Mouse (Mus musculus): ENCODE measurements around the gene March4. TPM values are rescaled to one million over a fixed set of nuclear protein-coding genes. Genes with fewer than 3 reads are reported as not detected.

Gene March4
- polyA plus RNA-seq, 1 experiment from 2014 or later: 0.37 TPM

- TF ChIP-seq CTCF (IDR thresholded peaks at IDR 0.05): no peak
- POLR2A ChIA-PET: no interaction called here
- DNase-seq (ENCODE audit: low read depth, low spot score) (no peak), ATAC-seq (no peak)
- in situ Hi-C loops (cut with MboI; ENCODE audit: low pct_unique_long_range_greater_than_20kb): no loop called here
- CTCF ChIA-PET: interaction anchor here (1.5 kb wide), 1 partner anchor 13 kb away, joined by 5 read pairs; no protein-coding TSS in a partner anchor
- H3K27me3 ChIP-seq: peaks cover 6% of the 10 kb centered on the region
Measured at GRCm38 (mm10) chr1:72490801-72491200, 45.9 kb downstream of the March4 start.

GRCm38 (mm10) chr1:72490193-72490592 lies 46.5 kb downstream of the March4 start:
- CTCF ChIA-PET: interaction anchor here (1.5 kb wide), 1 partner anchor 13 kb away, joined by 5 read pairs; no protein-coding TSS in a partner anchor
- no peak for ATAC-seq
- in situ Hi-C loops (cut with MboI; ENCODE audit: low pct_unique_long_range_greater_than_20kb): no loop called here

GRCm38 (mm10) chr1:72476594-72476993 lies 60.1 kb downstream of the March4 start:
- POLR2A ChIA-PET: interaction anchor here (0.7 kb wide), 1 partner anchor 26 kb away, joined by 7 read pairs; no protein-coding TSS in a partner anchor
- no peaks in the 10 kb centered on the region for H3K27me3 ChIP-seq
- ATAC-seq (no peak), DNase-seq (ENCODE audit: low read depth, low spot score) (no peak)
- CTCF ChIA-PET: no interaction called here
- in situ Hi-C loops (cut with MboI; ENCODE audit: low pct_unique_long_range_greater_than_20kb): no loop called here
- no peak for TF ChIP-seq CTCF (IDR thresholded peaks at IDR 0.05)

More at GRCm38 (mm10) chr1:72490193-72490592, 46.5 kb downstream of the March4 start:
- TF ChIP-seq CTCF (IDR thresholded peaks at IDR 0.05): no peak
- POLR2A ChIA-PET: no interaction called here
- DNase-seq (ENCODE audit: low read depth, low spot score): no peak
- H3K27me3 ChIP-seq: peaks cover 6% of the 10 kb centered on the region

GRCm38 (mm10) chr1:72469075-72469474 lies 67.7 kb downstream of the March4 start:
- no peaks in the 10 kb centered on the region for H3K27me3 ChIP-seq
- DNase-seq (ENCODE audit: low read depth, low spot score): no peak
- POLR2A ChIA-PET: no interaction called here
- in situ Hi-C loops (cut with MboI; ENCODE audit: low pct_unique_long_range_greater_than_20kb): no loop called here
- ATAC-seq: no peak
- no peak for TF ChIP-seq CTCF (IDR thresholded peaks at IDR 0.05)
- CTCF ChIA-PET: interaction anchor here (1.0 to 2.1 kb wide), 2 partner anchors 10 to 44 kb away, joined by 3 to 6 read pairs; no protein-coding TSS in a partner anchor

GRCm38 (mm10) chr1:72468466-72469003 lies 68.2 kb downstream of the March4 start:
- no peak for TF ChIP-seq CTCF (IDR thresholded peaks at IDR 0.05)

GRCm38 (mm10) chr1:72464926-72465583 lies 71.7 kb downstream of the March4 start:
- in situ Hi-C loops (cut with MboI; ENCODE audit: low pct_unique_long_range_greater_than_20kb): no loop called here
- no peaks in the 10 kb centered on the region for H3K27me3 ChIP-seq
- ATAC-seq: no peak
- ChIA-PET CTCF (no interaction called here), POLR2A (no interaction called here)
- DNase-seq (ENCODE audit: low read depth, low spot score): no peak
- no peak for TF ChIP-seq CTCF (IDR thresholded peaks at IDR 0.05)

More at GRCm38 (mm10) chr1:72468466-72469003, 68.2 kb downstream of the March4 start:
- DNase-seq (ENCODE audit: low read depth, low spot score): no peak
- CTCF ChIA-PET: interaction anchor here (1.0 to 2.1 kb wide), 2 partner anchors 11 to 44 kb away, joined by 3 to 6 read pairs; no protein-coding TSS in a partner anchor
- no peak for ATAC-seq
- POLR2A ChIA-PET: no interaction called here
- no peaks in the 10 kb centered on the region for H3K27me3 ChIP-seq
- in situ Hi-C loops (cut with MboI; ENCODE audit: low pct_unique_long_range_greater_than_20kb): no loop called here

GRCm38 (mm10) chr1:72462516-72462915 lies 74.2 kb downstream of the March4 start:
- POLR2A ChIA-PET: no interaction called here
- CTCF ChIA-PET: no interaction called here
- in situ Hi-C loops (cut with MboI; ENCODE audit: low pct_unique_long_range_greater_than_20kb): no loop called here
- DNase-seq (ENCODE audit: low read depth, low spot score) (no peak), ATAC-seq (no peak)
- TF ChIP-seq CTCF (IDR thresholded peaks at IDR 0.05): no peak
- H3K27me3 ChIP-seq: no peaks in the 10 kb centered on the region

- H3K27me3 ChIP-seq: no peaks in the 10 kb centered on the region
- ATAC-seq (no peak), DNase-seq (ENCODE audit: low read depth, low spot score) (no peak)
- TF ChIP-seq CTCF (IDR thresholded peaks at IDR 0.05): no peak
- in situ Hi-C loops (cut with MboI; ENCODE audit: low pct_unique_long_range_greater_than_20kb): no loop called here
- ChIA-PET CTCF (no interaction called here), POLR2A (no interaction called here)
Measured at GRCm38 (mm10) chr1:72457652-72458051, 79.1 kb downstream of the March4 start.

- ChIA-PET POLR2A (interaction anchor here (0.7 kb wide), 1 partner anchor 662 kb away, joined by 3 read pairs; no protein-coding TSS in a partner anchor), CTCF (interaction anchor here (0.9 kb wide), 1 partner anchor 80 kb away, joined by 3 read pairs; no protein-coding TSS in a partner anchor)
- in situ Hi-C loops (cut with MboI; ENCODE audit: low pct_unique_long_range_greater_than_20kb): no loop called here
- DNase-seq (ENCODE audit: low read depth, low spot score): no peak
- no peak for TF ChIP-seq CTCF (IDR thresholded peaks at IDR 0.05)
- H3K27me3 ChIP-seq: no peaks in the 10 kb centered on the region
- no peak for ATAC-seq
Measured at GRCm38 (mm10) chr1:72455923-72456322, 80.8 kb downstream of the March4 start.

- no peak for DNase-seq (ENCODE audit: low read depth, low spot score)
- TF ChIP-seq CTCF (IDR thresholded peaks at IDR 0.05): no peak
- H3K27me3 ChIP-seq: no peaks in the 10 kb centered on the region
- ChIA-PET POLR2A (no interaction called here), CTCF (interaction anchor here (0.6 to 1.1 kb wide), 2 partner anchors 12 kb away, joined by 3 read pairs; no protein-coding TSS in a partner anchor)
- ATAC-seq: no peak
- in situ Hi-C loops (cut with MboI; ENCODE audit: low pct_unique_long_range_greater_than_20kb): no loop called here
Measured at GRCm38 (mm10) chr1:72454733-72455201, 82.0 kb downstream of the March4 start.

GRCm38 (mm10) chr1:72452839-72453238 lies 83.9 kb downstream of the March4 start:
- POLR2A ChIA-PET: no interaction called here
- in situ Hi-C loops (cut with MboI; ENCODE audit: low pct_unique_long_range_greater_than_20kb): no loop called here
- no peaks in the 10 kb centered on the region for H3K27me3 ChIP-seq
- CTCF ChIA-PET: no interaction called here
- no peak for DNase-seq (ENCODE audit: low read depth, low spot score)
- ATAC-seq: no peak
- no peak for TF ChIP-seq CTCF (IDR thresholded peaks at IDR 0.05)
